ENCODE assay signal across 8 mouse cellular contexts in the genomic region with DNA sequence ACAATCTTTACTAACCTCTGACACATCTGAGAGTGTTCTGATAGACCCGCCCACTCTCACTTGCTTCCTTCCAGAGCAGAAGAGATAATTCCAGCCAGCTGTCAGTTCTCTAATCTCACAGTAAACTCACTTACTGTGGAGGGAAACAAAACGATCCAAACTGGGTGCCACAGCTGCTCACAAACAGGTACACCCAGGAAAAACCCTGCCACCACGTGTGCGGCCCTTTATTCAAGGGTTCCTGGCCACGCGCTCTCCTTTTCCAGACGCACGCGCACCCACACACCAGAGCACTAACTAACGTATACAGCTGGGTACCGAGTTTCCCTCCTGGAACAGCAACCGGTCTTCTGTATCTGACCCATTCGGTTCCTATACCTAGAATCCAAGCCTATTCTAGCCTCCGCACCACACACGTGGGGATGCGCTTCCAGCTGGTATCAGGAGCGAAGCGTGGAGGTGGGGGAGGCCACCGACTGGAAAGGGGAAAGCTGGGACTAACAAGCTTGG. TPM values are rescaled to one million over a fixed set of nuclear protein-coding genes. Genes with fewer than 3 reads are reported as not detected.
DNase-seq lines count a peak whose midpoint lies in the region; ATAC-seq and TF ChIP-seq lines count a peak whose summit lies in the region.

No protein-coding gene starts in this region.

- TF ChIP-seq CTCF in cerebellum, adult 2 months (IDR thresholded peaks at IDR 0.05; ENCODE audit: borderline replicate concordance, insufficient read depth, low read depth, low read length), result no peak
- no peak for TF ChIP-seq CTCF in testis, adult 2 months (IDR thresholded peaks at IDR 0.05; ENCODE audit: control insufficient read depth, insufficient read depth, insufficient replicate concordance, low read depth, low read length)
- TF ChIP-seq CTCF in lung, postnatal 0 days (IDR thresholded peaks at IDR 0.05), result no peak
- TF ChIP-seq CTCF in stomach, postnatal 0 days (IDR thresholded peaks at IDR 0.05; ENCODE audit: low read depth), result no peak

- no peaks in the 10 kb centered on the region for H3K9me3 ChIP-seq in hindbrain, embryonic 13.5 days
- H3K9me3 ChIP-seq in lung, postnatal 0 days (ENCODE audit: low read length), result no peaks in the 10 kb centered on the region
- no peaks in the 10 kb centered on the region for H3K9me3 ChIP-seq in stomach, postnatal 0 days (ENCODE audit: control insufficient read depth, low read length)

- TF ChIP-seq POLR2A in cerebellum, adult 2 months (IDR thresholded peaks at IDR 0.05; ENCODE audit: borderline replicate concordance, insufficient read depth, low read length), result no peak
- no peak for TF ChIP-seq POLR2A in testis, adult 2 months (IDR thresholded peaks at IDR 0.05; ENCODE audit: control insufficient read depth, low read depth, low read length)

- H3K27me3 ChIP-seq in cerebellum, adult 2 months (ENCODE audit: control insufficient read depth, insufficient read depth, low read length), result no peaks in the 10 kb centered on the region
- no peaks in the 10 kb centered on the region for H3K27me3 ChIP-seq in testis, adult 2 months (ENCODE audit: control insufficient read depth, insufficient read depth, low read length)
- H3K27me3 ChIP-seq in hindbrain, embryonic 13.5 days, result peaks cover 41% of the 10 kb centered on the region
- H3K27me3 ChIP-seq in lung, postnatal 0 days (replicated peaks; ENCODE audit: insufficient read depth, low read length), result no peaks in the 10 kb centered on the region
- H3K27me3 ChIP-seq in stomach, postnatal 0 days (ENCODE audit: control insufficient read depth, insufficient read depth, low read length), result no peaks in the 10 kb centered on the region

- under 1% methylated on average over 19 of the region's 19 CpGs for WGBS in cerebellum, adult 2 months
- WGBS in hindbrain, embryonic 13.5 days, result 2% methylated on average over 19 of the region's 19 CpGs
- under 1% methylated on average over 19 of the region's 19 CpGs for WGBS in lung, postnatal 0 days
- WGBS in stomach, postnatal 0 days, result under 1% methylated on average over 19 of the region's 19 CpGs

- H3K9ac ChIP-seq in hindbrain, embryonic 13.5 days, result peak overlapping the region; percentile 93
- 0 out of 2 replicates have a peak overlapping the region, but pooled peaks have one; percentile 29 for H3K9ac ChIP-seq in lung, postnatal 0 days (replicated peaks; ENCODE audit: low read depth)
- peak overlapping the region; percentile 69 for H3K9ac ChIP-seq in stomach, postnatal 0 days (ENCODE audit: low read length)

- peak overlapping the region; percentile 99 for H3K4me3 ChIP-seq in cerebellum, adult 2 months (replicated peaks; ENCODE audit: insufficient read depth, low read depth, low read length)
- peak overlapping the region; percentile 9 for H3K4me3 ChIP-seq in testis, adult 2 months (ENCODE audit: control insufficient read depth, low read depth, low read length)
- peak overlapping the region; percentile 85 for H3K4me3 ChIP-seq in hindbrain, embryonic 13.5 days
- peak overlapping the region; percentile 73 for H3K4me3 ChIP-seq in lung, postnatal 0 days (ENCODE audit: low read depth, low read length)
- H3K4me3 ChIP-seq in stomach, postnatal 0 days (ENCODE audit: low read depth, low read length), result peak overlapping the region; percentile 67

- peak overlapping the region; percentile 87 for H3K27ac ChIP-seq in cerebellum, adult 2 months (ENCODE audit: insufficient read depth, low read length)
- H3K27ac ChIP-seq in testis, adult 2 months (ENCODE audit: control insufficient read depth, insufficient read depth, low read depth, low read length), result no peak overlapping the region
- peak overlapping the region; percentile 94 for H3K27ac ChIP-seq in hindbrain, embryonic 13.5 days
- no peak overlapping the region for H3K27ac ChIP-seq in lung, postnatal 0 days (ENCODE audit: low read length)
- H3K27ac ChIP-seq in stomach, postnatal 0 days (replicated peaks), result no peak overlapping the region

- peak; percentile 15; the same call in 1 of the 2 replicates for ATAC-seq in hindbrain, embryonic 13.5 days (ENCODE audit: low FRiP score)
- ATAC-seq in lung, postnatal 0 days, result no peak
- ATAC-seq in stomach, postnatal 0 days (ENCODE audit: low FRiP score, low TSS enrichment), result no peak
- no peak for ATAC-seq in inflammation-experienced regulatory T-cells, adult 6 months

- H3K36me3 ChIP-seq in testis, adult 2 months (ENCODE audit: control insufficient read depth, insufficient read depth, low read length), result no peaks in the 10 kb centered on the region
- no peaks in the 10 kb centered on the region for H3K36me3 ChIP-seq in hindbrain, embryonic 13.5 days
- no peaks in the 10 kb centered on the region for H3K36me3 ChIP-seq in lung, postnatal 0 days (ENCODE audit: insufficient read depth, low read length)
- no peaks in the 10 kb centered on the region for H3K36me3 ChIP-seq in stomach, postnatal 0 days (ENCODE audit: control insufficient read depth, insufficient read depth, low read length)

- H3K4me2 ChIP-seq in hindbrain, embryonic 13.5 days, result peak overlapping the region; percentile 87
- peak overlapping the region; percentile 98 for H3K4me2 ChIP-seq in lung, postnatal 0 days (replicated peaks; ENCODE audit: low read depth, low read length)
- peak overlapping the region; percentile 99 for H3K4me2 ChIP-seq in stomach, postnatal 0 days (replicated peaks; ENCODE audit: low read depth)

- no peak for DNase-seq in cerebellum, adult 2 months
- no peak for DNase-seq in cerebellum, postnatal 36 days
- no peak for DNase-seq in testis, postnatal 10 days (ENCODE audit: low spot score)
- DNase-seq in lung, postnatal 0 days (ENCODE audit: low spot score), result no peak
- peak; percentile 27 for DNase-seq in stomach, postnatal 0 days (ENCODE audit: low spot score)

- TF ChIP-seq EP300 in lung, postnatal 0 days (IDR thresholded peaks at IDR 0.05), result no peak
- no peak for TF ChIP-seq EP300 in stomach, postnatal 0 days (optimal IDR thresholded peaks at IDR 0.05)

- H3K4me1 ChIP-seq in cerebellum, adult 2 months (ENCODE audit: control insufficient read depth, insufficient read depth, low read length), result peaks cover 12% of the 10 kb centered on the region; the same call in 1 of the 2 replicates
- H3K4me1 ChIP-seq in testis, adult 2 months (ENCODE audit: control insufficient read depth, insufficient read depth, low read length), result peaks cover 20% of the 10 kb centered on the region
- H3K4me1 ChIP-seq in hindbrain, embryonic 13.5 days (replicated peaks), result peaks cover 46% of the 10 kb centered on the region
- H3K4me1 ChIP-seq in lung, postnatal 0 days (ENCODE audit: insufficient read depth, low read depth, low read length), result peaks cover 21% of the 10 kb centered on the region; the same call in 1 of the 2 replicates
- peaks cover 2% of the 10 kb centered on the region; the same call in 1 of the 2 replicates for H3K4me1 ChIP-seq in stomach, postnatal 0 days (replicated peaks; ENCODE audit: control insufficient read depth, insufficient read depth)

RNA-seq across cellular contexts. Expression of a gene that starts 1.3 kb away (rescaled TPM):
- 47.5 and 53.1 TPM in 2 replicates for polyA plus RNA-seq in cerebellum, adult 2 months (2012; rRNA removed)
- polyA plus RNA-seq in testis, adult 2 months (2012; rRNA removed), result 0.17 and 0.19 TPM in 2 replicates
- 2.0 and 2.2 TPM in 2 replicates for polyA plus RNA-seq in hindbrain, embryonic 13.5 days (2015; fragmentation: Nextera tagmentation; extraction: Ambion mirVana)
- 1.6 and 2.0 TPM in 2 replicates for polyA plus RNA-seq in lung, postnatal 0 days (2015; fragmentation: Nextera tagmentation; extraction: Ambion mirVana)
- 0.57 and 1.1 TPM in 2 replicates for polyA plus RNA-seq in stomach, postnatal 0 days (2015; fragmentation: Nextera tagmentation; extraction: Ambion mirVana)
- 1 to 10 TPM; 3.6 to 4.8 (median 4.6) TPM for polyA plus RNA-seq in inflammation-experienced regulatory T-cells, adult 6 months (2017; shearing (Covaris generic))

Comparison
In these comparisons a context has a peak if more than half of its experiments do, and no peak if none do; other contexts are left out.
1. H3K27ac ChIP-seq: peak in cerebellum, adult 2 months (single experiment) and hindbrain, embryonic 13.5 days (single experiment); none in testis, adult 2 months (single experiment), lung, postnatal 0 days (single experiment) and stomach, postnatal 0 days (single experiment).
2. H3K4me3 ChIP-seq: peak in every context shown above with its lines; median percentile 99 in cerebellum, adult 2 months; 85 in hindbrain, embryonic 13.5 days; 73 in lung, postnatal 0 days; 67 in stomach, postnatal 0 days; 9 in testis, adult 2 months.
3. H3K9ac ChIP-seq: peak in every context shown above with its lines; median percentile 93 in hindbrain, embryonic 13.5 days; 69 in stomach, postnatal 0 days; 29 in lung, postnatal 0 days.
4. Peak in every context shown above with its lines, with median percentiles within 50 percentile points of each other: H3K4me2 ChIP-seq.